Mouse (Mus musculus): ENCODE data around the gene Gm28434.

The Gm28434 gene

GRCm38 (mm10) chr5:87969201-87969600, at the start of gene Gm28434, which contains the start of gene 2310003L06Rik:
Gene Gm28434, plus strand, starts transcription at chr5:87969517.
Gene 2310003L06Rik, plus strand, starts transcription at chr5:87969459.
- no peak for DNase-seq

DNA sequence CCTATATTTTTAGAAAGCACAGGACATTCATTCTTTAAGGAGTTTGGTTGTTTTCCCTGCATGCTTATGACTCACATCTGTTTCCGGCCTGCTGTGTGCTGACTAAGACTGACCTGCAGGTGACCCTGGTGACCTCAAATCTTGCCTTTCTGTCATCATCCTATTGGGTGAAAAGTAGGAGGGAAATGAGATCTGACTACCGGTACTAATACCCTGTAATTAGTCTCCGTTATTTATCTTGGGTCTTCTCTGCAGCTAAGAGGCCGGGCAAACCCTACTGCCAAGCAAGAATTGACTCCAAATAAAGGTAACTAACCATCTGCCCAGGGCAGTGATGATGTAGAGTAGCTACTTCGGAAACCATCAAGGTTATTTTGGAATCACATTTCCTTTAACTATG, 43.9 kb upstream of the Gm28434 start, which contains the start of gene Csn3:
Gene Csn3 (plus strand): TSS at position 208 of the 400 bp plus-strand sequence.
- no peak for DNase-seq

- no peak for DNase-seq
These were observed 37.7 kb upstream of the Gm28434 start for GRCm38 (mm10) chr5:87931603-87932002.

- DNase-seq: no peak
These were observed 28.6 kb upstream of the Gm28434 start for GRCm38 (mm10) chr5:87940752-87941151.

GRCm38 (mm10) chr5:87942515-87942914, 26.8 kb upstream of the Gm28434 start:
- no peak for DNase-seq

- no peak for DNase-seq
These were observed 17.5 kb upstream of the Gm28434 start for GRCm38 (mm10) chr5:87951836-87952235.

DNA sequence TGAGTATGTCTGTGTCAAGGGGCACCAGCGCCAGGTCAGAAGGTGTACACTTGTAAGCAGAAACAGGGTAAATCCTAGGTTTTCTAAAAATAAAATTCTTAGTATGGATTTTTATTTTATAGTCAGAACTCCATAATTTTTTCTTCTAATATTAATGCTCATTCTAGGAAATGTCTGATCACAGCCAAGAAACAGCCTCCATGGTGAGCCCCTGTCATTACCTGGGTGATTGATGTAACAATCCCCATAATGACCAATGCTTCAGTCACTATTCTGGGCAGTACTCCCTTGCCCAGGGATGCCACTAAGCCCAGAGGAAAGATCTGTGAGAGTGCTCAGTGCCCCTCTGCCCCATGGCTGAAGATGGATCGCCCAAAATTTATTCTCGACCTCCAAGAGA, 9.8 kb downstream of the Gm28434 start, which contains the start of gene Cabs1:
Gene Cabs1 (plus strand): TSS at position 301 of the 400 bp plus-strand sequence.
- DNase-seq: no peak

- DNase-seq: no peak
These were observed 13.3 kb downstream of the Gm28434 start for GRCm38 (mm10) chr5:87982468-87983214.

GRCm38 (mm10) chr5:88002249-88002648, 32.9 kb downstream of the Gm28434 start, which contains the start of gene Smr3a:
Gene Smr3a, plus strand, starts transcription at chr5:88002549.
- DNase-seq: no peak

- no peak for DNase-seq
These were observed 35.9 kb downstream of the Gm28434 start for GRCm38 (mm10) chr5:88005241-88005640.
